Mouse (Mus musculus) layer of hippocampus, adult 18-20 months (tissue): ENCODE results near the gene Ddx39b. TPM values are rescaled to one million over a fixed set of nuclear protein-coding genes. Genes with fewer than 3 reads are reported as not detected.

Experiments used
- DNase-seq, 2 experiments: peaks; one replicate each; pipeline ENCODE4 v3.0.0; 2022; ENCODE audit warnings: low spot score in 2 of 2
- total RNA-seq, 2 experiments: library from RNA; stranded (reverse); gene quantifications; 2 replicates each; pipeline ENCODE4 v1.2.3; 2021

The Ddx39b gene
- total RNA-seq, 2 experiments from 2014 or later = 210 to 215 TPM

GRCm38 (mm10) chr17:35242015-35242941 is 732 bp downstream of the Ddx39b start:
- peak; percentile 46 to 61 for DNase-seq

GRCm38 (mm10) chr17:35243086-35243485 is 1.5 kb downstream of the Ddx39b start:
- no peak for DNase-seq

DNA sequence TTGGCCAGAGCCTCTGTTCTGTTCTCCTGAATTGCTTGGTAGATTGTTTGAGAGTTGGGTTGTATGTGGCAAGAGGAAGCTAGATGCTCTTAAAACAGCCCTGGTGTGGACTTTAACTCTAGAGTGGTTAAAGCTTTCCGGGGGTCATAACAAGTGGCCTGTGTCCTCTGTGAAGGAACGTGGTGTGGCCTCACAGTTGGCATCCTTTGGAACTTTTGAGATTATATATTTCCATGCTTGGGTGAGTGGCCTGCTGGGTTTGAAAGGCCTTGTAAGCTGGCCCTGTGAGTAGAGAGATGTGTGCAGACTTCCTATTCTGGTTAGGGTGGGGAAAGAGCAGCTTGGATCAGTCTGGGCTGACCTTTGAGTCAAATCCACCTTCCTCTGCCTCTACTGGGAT is 3.5 kb downstream of the Ddx39b start:
- DNase-seq = no peak

DNA sequence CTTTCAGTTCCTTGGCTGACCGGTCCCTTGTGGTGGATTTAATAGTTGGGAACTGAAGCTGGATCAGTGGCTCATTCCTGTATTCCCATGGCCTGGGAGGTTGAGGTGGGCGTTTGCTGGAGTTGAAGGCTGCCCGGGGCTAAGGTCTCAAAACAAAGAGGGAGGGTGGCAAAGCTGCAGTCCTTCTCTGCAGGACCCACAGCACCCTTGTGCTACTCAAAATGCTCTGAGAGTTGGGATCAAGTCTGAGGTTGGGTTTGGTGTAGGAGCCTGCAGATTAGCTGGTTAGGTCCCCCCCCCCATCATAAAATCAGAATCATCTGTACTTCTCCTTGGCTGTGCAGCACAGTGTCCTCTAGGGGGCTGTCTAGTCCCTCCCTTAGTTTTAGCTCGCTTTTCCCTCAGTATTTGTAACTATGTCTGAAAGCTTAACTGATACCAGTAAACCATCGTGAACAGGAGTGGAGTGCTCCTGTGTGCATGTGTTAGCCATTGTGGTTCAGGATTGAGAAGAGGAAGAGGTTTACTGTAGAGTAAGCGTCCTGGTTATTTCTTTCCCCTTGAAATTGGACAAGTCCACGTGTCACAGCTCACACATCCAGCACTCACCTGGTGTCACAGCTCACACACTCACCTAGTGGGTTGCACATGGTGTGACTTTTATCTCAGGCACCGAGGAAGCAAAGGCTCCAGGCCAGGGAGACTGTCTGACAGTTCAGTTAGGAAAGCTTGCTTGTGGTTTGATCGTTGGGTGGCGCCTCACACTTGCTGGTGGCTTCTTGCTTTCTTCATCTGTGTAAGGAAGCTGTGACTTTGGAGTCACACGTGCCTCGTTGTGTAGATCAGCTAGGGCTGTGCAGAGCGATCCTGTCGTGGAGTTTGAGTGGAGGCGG is 4.4 kb downstream of the Ddx39b start:
- no peak for DNase-seq

DNA sequence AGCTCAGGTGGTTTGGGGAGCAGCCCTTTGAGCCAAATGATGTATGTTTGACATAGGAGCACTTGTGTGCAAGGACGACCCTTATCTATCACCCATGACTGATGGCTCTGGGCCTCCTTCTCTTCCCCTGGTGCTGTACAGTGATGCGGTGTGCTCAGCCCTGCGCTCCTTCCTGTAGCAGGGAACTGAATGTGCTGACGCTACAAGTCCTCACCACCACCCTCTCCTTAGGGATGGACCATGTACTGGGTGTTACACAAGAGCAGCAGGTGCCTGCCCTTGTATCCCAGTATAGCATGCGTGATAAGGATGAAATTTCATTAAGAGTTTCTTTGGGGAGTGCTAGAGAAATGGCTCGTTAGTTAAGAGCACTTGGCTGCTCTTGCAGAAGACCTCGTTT is 5.6 kb downstream of the Ddx39b start:
- DNase-seq = no peak

GRCm38 (mm10) chr17:35248986-35249385 is 7.4 kb downstream of the Ddx39b start:
- DNase-seq = no peak

DNA sequence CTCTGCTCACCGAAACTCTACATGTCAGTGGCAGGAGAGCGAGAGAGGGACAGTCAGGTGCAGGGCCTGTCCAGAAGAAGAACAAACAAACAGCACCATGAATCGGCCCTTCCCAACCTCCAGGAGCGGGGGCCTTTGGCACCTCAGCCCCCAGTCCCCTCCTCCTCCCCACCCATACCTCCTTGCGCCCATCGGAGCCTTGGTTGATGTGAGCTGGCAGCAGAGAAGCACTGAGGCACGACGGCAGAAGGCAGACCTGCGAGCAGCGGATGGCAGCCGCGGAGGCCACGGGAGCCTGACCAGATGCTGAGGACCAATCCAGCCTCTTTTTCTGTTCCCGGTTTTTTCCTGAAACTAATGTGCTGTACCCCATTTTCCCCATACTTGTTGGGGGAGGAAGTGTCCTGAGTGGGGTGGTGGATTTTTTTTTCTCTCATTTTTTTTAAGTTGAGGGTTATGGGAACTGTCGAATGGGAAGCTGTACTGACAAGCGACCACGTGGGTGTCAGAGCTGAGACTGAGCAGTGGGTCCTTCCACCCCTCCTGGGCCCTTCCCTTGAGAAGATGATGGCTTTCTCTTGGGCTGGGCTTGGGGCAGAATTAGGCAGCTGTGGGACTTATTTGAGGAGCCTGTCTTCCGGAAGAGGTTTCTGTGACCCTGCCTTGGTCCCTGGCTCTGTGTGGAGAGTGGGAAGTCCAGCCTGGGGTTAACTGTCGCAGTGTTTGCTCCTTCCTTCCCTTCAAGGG is 8.1 kb downstream of the Ddx39b start:
- DNase-seq = no peak

GRCm38 (mm10) chr17:35250348-35251120 is 9.0 kb downstream of the Ddx39b start:
- peak in 1 of 2 experiments; percentile 1 for DNase-seq

DNA sequence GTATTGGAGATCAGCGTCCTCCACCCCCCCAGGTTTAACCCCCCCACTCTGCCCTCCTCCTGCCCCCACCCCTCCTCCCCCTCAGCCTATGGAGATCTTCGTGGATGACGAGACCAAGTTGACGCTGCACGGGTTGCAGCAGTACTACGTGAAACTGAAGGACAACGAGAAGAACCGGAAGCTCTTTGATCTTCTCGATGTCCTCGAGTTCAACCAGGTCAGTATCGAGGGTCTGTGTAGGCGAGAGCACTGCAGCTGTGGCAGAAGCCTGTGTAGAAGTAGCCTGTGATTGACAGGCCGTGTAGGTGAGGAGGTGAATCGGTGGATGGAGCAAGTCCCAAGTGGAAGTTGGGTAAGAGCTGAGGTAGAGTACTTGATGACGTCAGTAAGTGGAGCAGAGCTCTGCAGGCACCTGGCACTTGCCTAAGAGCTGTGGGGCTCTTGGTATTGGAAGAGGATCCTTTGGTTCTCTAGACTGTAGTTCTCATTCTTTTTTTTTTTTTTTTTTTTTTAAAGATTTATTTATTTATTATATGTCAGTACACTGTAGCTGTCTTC is 9.7 kb downstream of the Ddx39b start:
- peak in 1 of 2 experiments; percentile 1 for DNase-seq

DNA sequence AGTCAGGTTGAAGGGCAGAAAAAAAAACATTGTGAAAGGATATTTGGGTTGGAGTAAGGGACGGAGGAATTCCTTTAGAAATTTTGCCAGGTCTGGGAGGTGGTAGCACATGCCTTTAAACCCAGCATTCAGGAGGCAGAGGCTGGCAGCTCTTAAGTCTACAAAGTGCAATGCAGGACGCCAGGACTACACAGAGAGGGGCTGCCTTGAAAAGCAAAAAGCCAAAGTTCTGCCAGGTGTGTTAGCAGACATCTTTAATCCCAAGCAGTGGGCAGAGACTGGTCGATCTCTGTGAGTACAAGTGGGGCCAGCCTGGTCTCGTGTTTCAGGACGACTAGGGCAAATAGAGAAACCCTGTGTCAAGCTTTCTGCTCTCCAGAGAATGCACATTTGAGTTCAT is 10.4 kb downstream of the Ddx39b start:
- no peak for DNase-seq

DNA sequence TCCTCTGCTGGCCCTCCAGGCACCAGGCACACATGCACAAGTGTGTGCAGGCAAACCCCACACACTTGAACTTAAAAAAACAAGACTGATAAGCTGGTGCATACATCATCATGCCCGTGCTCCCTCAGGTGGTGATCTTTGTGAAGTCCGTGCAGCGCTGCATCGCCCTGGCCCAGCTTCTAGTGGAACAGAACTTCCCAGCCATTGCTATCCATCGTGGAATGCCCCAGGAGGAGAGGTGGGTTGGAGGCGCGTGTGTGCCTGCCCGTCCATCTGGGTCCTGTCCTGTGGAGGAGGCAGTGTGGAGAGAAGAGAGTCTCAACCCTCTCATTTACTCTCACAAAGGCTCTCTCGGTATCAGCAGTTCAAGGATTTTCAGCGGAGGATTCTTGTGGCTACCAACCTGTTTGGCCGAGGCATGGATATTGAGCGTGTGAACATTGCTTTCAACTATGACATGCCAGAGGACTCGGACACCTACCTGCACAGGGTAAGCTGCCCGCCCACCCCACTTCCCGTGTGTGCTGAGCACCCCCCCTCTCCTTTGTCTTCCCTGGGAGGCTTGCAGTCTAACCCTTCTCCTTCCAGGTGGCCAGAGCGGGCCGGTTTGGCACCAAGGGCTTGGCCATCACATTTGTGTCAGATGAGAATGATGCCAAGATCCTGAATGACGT is 11.2 kb downstream of the Ddx39b start:
- DNase-seq = no peak

- no peak for DNase-seq
Measured at GRCm38 (mm10) chr17:35253293-35254093, 11.9 kb downstream of the Ddx39b start.

GRCm38 (mm10) chr17:35254241-35255098 is 12.9 kb downstream of the Ddx39b start:
- peak in 1 of 2 experiments; percentile 65 for DNase-seq

DNA sequence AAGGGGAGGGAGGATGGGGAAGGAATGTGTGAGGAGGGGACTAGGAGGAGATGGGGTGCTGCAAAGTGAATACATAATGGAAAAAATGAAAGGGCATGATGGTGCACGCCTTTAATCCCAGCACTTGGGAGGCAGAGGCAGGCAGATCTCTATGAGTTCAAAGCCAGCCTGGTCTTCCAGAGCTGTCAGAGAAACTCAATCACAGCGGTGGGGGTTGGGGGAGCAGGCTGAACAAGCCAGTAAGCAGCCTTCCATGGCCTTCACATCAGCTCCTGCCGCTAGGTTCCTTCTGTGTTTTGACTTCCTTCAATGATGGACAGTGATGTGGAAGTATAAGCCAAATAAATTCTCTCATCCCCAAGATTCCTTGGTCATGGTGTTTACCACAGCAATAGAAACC is 13.8 kb downstream of the Ddx39b start:
- no peak for DNase-seq

DNA sequence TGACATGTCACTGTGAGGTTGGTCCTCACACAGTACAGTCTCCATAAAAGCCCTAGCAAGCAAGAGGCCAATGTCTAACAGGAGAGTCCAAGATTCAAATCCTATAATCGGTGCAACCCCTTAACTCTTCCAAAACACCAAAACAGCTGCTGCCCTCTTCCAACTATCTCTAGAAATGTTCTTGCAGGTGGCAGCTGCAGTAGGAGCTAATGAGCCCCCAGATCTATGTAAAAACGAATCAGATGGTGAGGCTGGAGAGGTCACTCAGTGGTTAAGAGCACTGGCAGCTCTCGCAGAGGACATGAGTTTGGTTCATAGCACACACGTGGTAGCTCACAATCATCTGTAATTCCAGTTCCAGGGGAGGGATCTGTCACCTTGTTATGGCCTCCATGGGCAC is 14.2 kb downstream of the Ddx39b start:
- DNase-seq = no peak

GRCm38 (mm10) chr17:35257378-35257777 is 15.8 kb downstream of the Ddx39b start:
- DNase-seq = no peak

DNA sequence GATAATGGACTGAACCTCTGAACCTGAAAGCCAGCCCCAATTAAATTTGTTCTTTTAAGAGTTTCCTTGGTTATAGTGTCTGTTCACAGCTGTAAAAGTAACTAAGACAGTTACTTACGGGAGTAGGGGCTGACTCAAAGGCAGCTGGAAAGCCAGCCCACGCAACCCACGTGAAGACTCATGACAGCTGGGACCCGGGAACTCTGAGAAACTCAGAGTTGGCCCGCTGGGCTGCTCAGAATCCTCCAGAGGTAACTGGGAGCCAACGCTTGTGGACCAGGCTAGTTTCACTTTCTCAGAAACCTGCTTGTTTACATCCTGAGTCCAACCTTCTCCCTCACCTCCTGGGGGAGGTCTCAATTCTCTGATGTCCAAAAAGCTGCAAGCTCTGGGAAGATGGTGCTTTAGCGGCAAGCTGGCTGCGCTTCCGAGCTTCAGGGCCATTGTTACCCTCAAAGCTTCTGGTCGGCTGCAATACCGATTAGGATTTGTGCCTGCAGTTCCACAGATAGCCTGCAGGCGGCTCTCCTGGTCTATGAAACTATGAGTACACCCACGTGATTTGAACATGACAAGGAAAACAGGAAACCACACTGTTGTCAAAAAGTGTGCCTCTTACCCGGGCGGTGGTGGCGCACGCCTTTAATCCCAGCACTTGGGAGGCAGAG is 16.4 kb downstream of the Ddx39b start:
- peak; percentile 90 to 99 for DNase-seq
